Mouse (Mus musculus): ENCODE measurements around the gene Gpc3. TPM values are rescaled to one million over a fixed set of nuclear protein-coding genes. Genes with fewer than 3 reads are reported as not detected.

Gpc3 gene
- polyA plus RNA-seq, 1 experiment from 2014 or later = 560 TPM

GRCm38 (mm10) chrX:52375129-52375528 is 238.6 kb downstream of the Gpc3 start:
- no peaks in the 10 kb centered on the region for H3K27me3 ChIP-seq (ENCODE audit: control insufficient read depth, insufficient read depth, low read length)
- H3K36me3 ChIP-seq (ENCODE audit: control insufficient read depth, insufficient read depth, low read length) = no peaks in the 10 kb centered on the region
- no peaks in the 10 kb centered on the region for H3K9me3 ChIP-seq (replicated peaks; ENCODE audit: control insufficient read depth, low read length)
- no peak overlapping the region for H3K4me3 ChIP-seq (replicated peaks; ENCODE audit: low read length)
- H3K4me1 ChIP-seq (ENCODE audit: control insufficient read depth, insufficient read depth, low read length) = no peaks in the 10 kb centered on the region
- H3K9ac ChIP-seq (ENCODE audit: low read length) = no peak overlapping the region
- H3K4me2 ChIP-seq (ENCODE audit: low read depth, low read length) = no peak overlapping the region
- WGBS = 47% methylated on average over 3 of the region's 3 CpGs
- no peak for ATAC-seq (ENCODE audit: insufficient read depth, low FRiP score)
- H3K27ac ChIP-seq (ENCODE audit: low read length) = no peak overlapping the region; the same call in 1 of the 2 replicates

DNA sequence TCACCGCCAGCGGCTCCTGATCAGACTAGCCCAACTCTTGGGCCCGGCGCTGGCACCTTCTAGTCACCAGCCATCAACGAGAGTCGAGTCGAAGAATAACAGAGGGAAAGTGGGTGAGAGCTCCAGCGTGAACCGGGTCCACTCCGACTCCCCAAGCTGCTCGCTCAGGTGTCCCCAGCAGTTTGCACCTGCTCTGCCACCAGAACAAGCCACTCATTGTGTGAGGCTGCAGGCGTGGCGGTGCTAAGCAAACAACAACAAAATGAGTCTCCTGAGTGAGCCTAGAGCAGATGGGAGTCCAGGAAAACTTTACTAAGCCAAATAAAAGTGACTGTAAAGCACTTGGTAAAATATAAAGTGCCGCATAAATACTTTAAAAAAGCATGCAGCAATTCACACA is 239.5 kb downstream of the Gpc3 start:
- H3K9me3 ChIP-seq (replicated peaks; ENCODE audit: control insufficient read depth, low read length) = no peaks in the 10 kb centered on the region
- no peaks in the 10 kb centered on the region for H3K4me1 ChIP-seq (ENCODE audit: control insufficient read depth, insufficient read depth, low read length)
- H3K4me3 ChIP-seq (replicated peaks; ENCODE audit: low read length) = no peak overlapping the region
- H3K27me3 ChIP-seq (ENCODE audit: control insufficient read depth, insufficient read depth, low read length) = no peaks in the 10 kb centered on the region
- H3K9ac ChIP-seq (ENCODE audit: low read length) = no peak overlapping the region
- WGBS = 70% methylated on average over 14 of the region's 14 CpGs
- peak overlapping the region; percentile 3 for H3K27ac ChIP-seq (ENCODE audit: low read length)
- H3K4me2 ChIP-seq (ENCODE audit: low read depth, low read length) = no peak overlapping the region
- ATAC-seq (ENCODE audit: insufficient read depth, low FRiP score) = no peak
- no peaks in the 10 kb centered on the region for H3K36me3 ChIP-seq (ENCODE audit: control insufficient read depth, insufficient read depth, low read length)

GRCm38 (mm10) chrX:52372436-52372835 is 241.3 kb downstream of the Gpc3 start:
- WGBS = 57% methylated on average over 5 of the region's 5 CpGs
- H3K4me2 ChIP-seq (ENCODE audit: low read depth, low read length) = no peak overlapping the region
- H3K4me3 ChIP-seq (replicated peaks; ENCODE audit: low read length) = no peak overlapping the region
- peak overlapping the region; percentile 69; the same call in 1 of the 2 replicates for H3K27ac ChIP-seq (ENCODE audit: low read length)
- H3K9ac ChIP-seq (ENCODE audit: low read length) = no peak overlapping the region
- no peaks in the 10 kb centered on the region for H3K9me3 ChIP-seq (replicated peaks; ENCODE audit: control insufficient read depth, low read length)
- no peaks in the 10 kb centered on the region for H3K4me1 ChIP-seq (ENCODE audit: control insufficient read depth, insufficient read depth, low read length)
- H3K36me3 ChIP-seq (ENCODE audit: control insufficient read depth, insufficient read depth, low read length) = no peaks in the 10 kb centered on the region
- H3K27me3 ChIP-seq (ENCODE audit: control insufficient read depth, insufficient read depth, low read length) = no peaks in the 10 kb centered on the region
- peak; percentile 44; the same call in 1 of the 2 replicates for ATAC-seq (ENCODE audit: insufficient read depth, low FRiP score)

DNA sequence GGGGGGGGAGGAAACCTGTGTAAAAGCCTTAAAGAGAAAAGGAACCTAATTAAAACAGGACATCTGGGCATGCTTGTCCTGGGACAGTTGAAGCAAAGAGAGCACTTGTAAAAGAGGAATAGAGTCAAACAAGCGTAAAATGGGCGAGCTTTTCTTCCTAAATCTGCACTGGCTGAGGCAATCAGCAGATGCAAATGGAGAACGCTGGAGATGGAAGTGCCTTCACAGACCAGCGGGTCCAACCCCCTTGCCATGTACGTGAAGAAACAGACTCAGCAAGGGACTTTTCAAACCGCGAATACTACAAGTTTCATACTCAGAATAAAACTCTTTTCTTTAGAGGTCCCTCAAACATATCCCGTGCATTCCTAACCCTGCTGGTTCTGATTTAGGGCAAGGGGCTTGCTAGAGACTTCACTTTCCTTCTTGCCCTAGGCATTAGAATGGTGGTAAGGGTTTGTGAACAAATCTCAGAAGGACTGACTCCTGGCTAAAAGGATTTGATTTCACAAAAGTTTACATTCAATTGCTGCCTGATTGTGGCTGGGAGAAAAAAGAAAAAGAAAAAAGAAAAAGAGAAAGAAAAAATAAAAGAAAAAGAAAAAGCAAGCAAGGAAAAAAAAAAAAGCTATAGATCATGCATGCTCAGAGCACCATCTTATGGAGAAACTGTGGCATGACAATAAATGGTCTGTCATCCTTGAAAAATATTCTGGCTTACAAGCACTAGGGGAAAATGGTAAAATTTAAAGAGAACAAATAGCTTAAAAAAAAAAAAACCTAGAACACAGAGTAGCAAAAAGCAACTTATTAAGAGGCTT is 243.6 kb downstream of the Gpc3 start:
- Histone ChIP-seq H3K4me1 (ENCODE audit: control insufficient read depth, insufficient read depth, low read length) (no peaks in the 10 kb centered on the region), H3K27ac (ENCODE audit: low read length) (no peak overlapping the region), H3K4me2 (ENCODE audit: low read depth, low read length) (no peak overlapping the region), H3K9me3 (replicated peaks; ENCODE audit: control insufficient read depth, low read length) (no peaks in the 10 kb centered on the region), H3K36me3 (ENCODE audit: control insufficient read depth, insufficient read depth, low read length) (no peaks in the 10 kb centered on the region), H3K27me3 (ENCODE audit: control insufficient read depth, insufficient read depth, low read length) (no peaks in the 10 kb centered on the region), H3K9ac (ENCODE audit: low read length) (no peak overlapping the region), H3K4me3 (replicated peaks; ENCODE audit: low read length) (no peak overlapping the region)
- ATAC-seq (ENCODE audit: insufficient read depth, low FRiP score) = no peak
- 61% methylated on average over 8 of the region's 8 CpGs for WGBS

- H3K27ac ChIP-seq (ENCODE audit: low read length) = no peak overlapping the region
- H3K4me1 ChIP-seq (ENCODE audit: control insufficient read depth, insufficient read depth, low read length) = no peaks in the 10 kb centered on the region
- H3K27me3 ChIP-seq (ENCODE audit: control insufficient read depth, insufficient read depth, low read length) = no peaks in the 10 kb centered on the region
- no peak for ATAC-seq (ENCODE audit: insufficient read depth, low FRiP score)
- H3K4me3 ChIP-seq (replicated peaks; ENCODE audit: low read length) = no peak overlapping the region
- H3K4me2 ChIP-seq (ENCODE audit: low read depth, low read length) = no peak overlapping the region
- H3K9me3 ChIP-seq (replicated peaks; ENCODE audit: control insufficient read depth, low read length) = no peaks in the 10 kb centered on the region
- no peaks in the 10 kb centered on the region for H3K36me3 ChIP-seq (ENCODE audit: control insufficient read depth, insufficient read depth, low read length)
- no peak overlapping the region for H3K9ac ChIP-seq (ENCODE audit: low read length)
- WGBS = 62% methylated on average over 6 of the region's 6 CpGs
Measured at GRCm38 (mm10) chrX:52369304-52369937, 244.3 kb downstream of the Gpc3 start.

GRCm38 (mm10) chrX:52366826-52367225 is 246.9 kb downstream of the Gpc3 start:
- no peaks in the 10 kb centered on the region for H3K36me3 ChIP-seq (ENCODE audit: control insufficient read depth, insufficient read depth, low read length)
- H3K4me3 ChIP-seq (replicated peaks; ENCODE audit: low read length) = no peak overlapping the region
- H3K27ac ChIP-seq (ENCODE audit: low read length) = no peak overlapping the region
- no peaks in the 10 kb centered on the region for H3K9me3 ChIP-seq (replicated peaks; ENCODE audit: control insufficient read depth, low read length)
- H3K4me1 ChIP-seq (ENCODE audit: control insufficient read depth, insufficient read depth, low read length) = no peaks in the 10 kb centered on the region
- H3K9ac ChIP-seq (ENCODE audit: low read length) = no peak overlapping the region
- 66% methylated on average over 5 of the region's 5 CpGs for WGBS
- ATAC-seq (ENCODE audit: insufficient read depth, low FRiP score) = no peak
- H3K4me2 ChIP-seq (ENCODE audit: low read depth, low read length) = no peak overlapping the region
- H3K27me3 ChIP-seq (ENCODE audit: control insufficient read depth, insufficient read depth, low read length) = no peaks in the 10 kb centered on the region

DNA sequence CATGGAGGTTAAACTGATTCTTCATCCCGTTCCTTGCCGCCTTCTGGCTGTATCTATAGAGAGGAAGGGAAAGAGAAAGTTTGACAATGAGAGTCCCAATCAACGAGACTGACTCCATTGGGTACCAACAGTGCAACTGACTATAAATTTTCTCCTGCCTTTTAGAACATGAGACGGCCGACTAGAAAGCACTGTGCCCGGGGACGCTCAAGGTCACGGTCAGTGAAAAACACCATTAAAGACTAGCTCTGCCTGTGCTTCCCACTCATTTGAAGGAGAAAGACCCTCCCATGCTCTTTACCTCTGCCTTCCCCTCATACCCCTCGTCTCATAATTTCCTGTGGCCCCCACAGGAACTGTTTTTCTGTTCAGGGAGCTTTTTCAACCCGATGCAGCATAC is 248.0 kb downstream of the Gpc3 start:
- no peak overlapping the region for H3K9ac ChIP-seq (ENCODE audit: low read length)
- H3K27me3 ChIP-seq (ENCODE audit: control insufficient read depth, insufficient read depth, low read length) = no peaks in the 10 kb centered on the region
- H3K36me3 ChIP-seq (ENCODE audit: control insufficient read depth, insufficient read depth, low read length) = no peaks in the 10 kb centered on the region
- H3K27ac ChIP-seq (ENCODE audit: low read length) = no peak overlapping the region
- H3K4me1 ChIP-seq (ENCODE audit: control insufficient read depth, insufficient read depth, low read length) = no peaks in the 10 kb centered on the region
- H3K4me3 ChIP-seq (replicated peaks; ENCODE audit: low read length) = no peak overlapping the region
- no peak overlapping the region for H3K4me2 ChIP-seq (ENCODE audit: low read depth, low read length)
- H3K9me3 ChIP-seq (replicated peaks; ENCODE audit: control insufficient read depth, low read length) = no peaks in the 10 kb centered on the region
- ATAC-seq (ENCODE audit: insufficient read depth, low FRiP score) = no peak
- 80% methylated on average over 10 of the region's 10 CpGs for WGBS

GRCm38 (mm10) chrX:52362241-52363011 is 251.3 kb downstream of the Gpc3 start:
- no peak overlapping the region for H3K4me3 ChIP-seq (replicated peaks; ENCODE audit: low read length)
- no peak overlapping the region for H3K27ac ChIP-seq (ENCODE audit: low read length)
- no peak overlapping the region for H3K9ac ChIP-seq (ENCODE audit: low read length)
- no peaks in the 10 kb centered on the region for H3K4me1 ChIP-seq (ENCODE audit: control insufficient read depth, insufficient read depth, low read length)
- H3K36me3 ChIP-seq (ENCODE audit: control insufficient read depth, insufficient read depth, low read length) = no peaks in the 10 kb centered on the region
- no peak for ATAC-seq (ENCODE audit: insufficient read depth, low FRiP score)
- 82% methylated on average over 4 of the region's 4 CpGs for WGBS
- H3K4me2 ChIP-seq (ENCODE audit: low read depth, low read length) = no peak overlapping the region
- no peaks in the 10 kb centered on the region for H3K9me3 ChIP-seq (replicated peaks; ENCODE audit: control insufficient read depth, low read length)
- no peaks in the 10 kb centered on the region for H3K27me3 ChIP-seq (ENCODE audit: control insufficient read depth, insufficient read depth, low read length)

DNA sequence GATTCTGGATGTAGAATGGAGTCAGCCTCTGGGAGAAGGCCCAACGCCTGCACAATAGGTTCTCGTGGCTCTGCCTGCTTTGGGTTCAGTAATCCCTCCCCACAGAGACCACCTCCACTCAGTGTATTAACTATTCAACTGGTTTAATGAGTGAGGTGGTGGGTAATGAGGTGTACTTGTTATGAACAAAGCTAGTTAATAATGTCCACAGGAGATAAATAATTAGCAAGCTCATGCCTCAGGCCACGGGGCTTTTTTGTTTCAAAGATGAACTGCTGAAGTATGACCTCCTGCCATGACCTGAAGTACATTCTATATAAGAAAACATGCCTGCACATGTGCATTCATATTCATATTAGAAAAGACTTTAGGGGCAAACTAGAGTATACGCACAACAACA is 260.8 kb downstream of the Gpc3 start:
- WGBS = 82% methylated on average over 4 of the region's 4 CpGs
- Histone ChIP-seq H3K4me3 (replicated peaks; ENCODE audit: low read length) (no peak overlapping the region), H3K27ac (ENCODE audit: low read length) (no peak overlapping the region), H3K4me2 (ENCODE audit: low read depth, low read length) (no peak overlapping the region), H3K9me3 (replicated peaks; ENCODE audit: control insufficient read depth, low read length) (no peaks in the 10 kb centered on the region), H3K9ac (ENCODE audit: low read length) (no peak overlapping the region), H3K4me1 (ENCODE audit: control insufficient read depth, insufficient read depth, low read length) (no peaks in the 10 kb centered on the region), H3K36me3 (ENCODE audit: control insufficient read depth, insufficient read depth, low read length) (no peaks in the 10 kb centered on the region), H3K27me3 (ENCODE audit: control insufficient read depth, insufficient read depth, low read length) (no peaks in the 10 kb centered on the region; the same call in 1 of the 2 replicates)
- no peak for ATAC-seq (ENCODE audit: insufficient read depth, low FRiP score)

Data from stomach, embryonic 16.5 days (tissue).